Mouse (Mus musculus): ENCODE results near the gene Cwc22.

GRCm38 (mm10) chr2:77934138-77934537 lies 12.0 kb downstream of the Cwc22 start:
- TF ChIP-seq POLR2A (IDR thresholded peaks at IDR 0.05; ENCODE audit: borderline replicate concordance, low read depth, low read length) = no peak
- TF ChIP-seq CTCF (IDR thresholded peaks at IDR 0.05; ENCODE audit: low read depth, low read length) = no peak

Measured in bone marrow macrophage, adult 2 months (primary cell).